Mouse (Mus musculus) thymus, adult 2 months (tissue): ENCODE measurements around the gene Uhrf1bp1.

Source experiments
- CTCF ChIP-seq: fragments of 200-500 bp; IDR thresholded peaks from 2 replicates; pipeline ENCODE4 v1.5.1; 2012; ENCODE audit warnings: mild to moderate bottlenecking, control low read depth, low read length, moderate library complexity, borderline replicate concordance; ENCODE audit not compliant: control insufficient read depth, poor library complexity, insufficient read depth; ENCODE audit errors: extremely low read depth
- POLR2A ChIP-seq: fragments of 200-500 bp; IDR thresholded peaks from 2 replicates; pipeline ENCODE4 v1.6.1; 2012; ENCODE audit warnings: mild to moderate bottlenecking, low read length, control low read depth, moderate library complexity; ENCODE audit not compliant: control insufficient read depth, poor library complexity, insufficient read depth; ENCODE audit errors: extremely low read depth

- TF ChIP-seq CTCF (no peak), POLR2A (no peak)
Measured at GRCm38 (mm10) chr17:27883129-27883528, 26.9 kb downstream of the Uhrf1bp1 start.
